Mouse (Mus musculus): ENCODE measurements around the gene Frmd4b.

DNA sequence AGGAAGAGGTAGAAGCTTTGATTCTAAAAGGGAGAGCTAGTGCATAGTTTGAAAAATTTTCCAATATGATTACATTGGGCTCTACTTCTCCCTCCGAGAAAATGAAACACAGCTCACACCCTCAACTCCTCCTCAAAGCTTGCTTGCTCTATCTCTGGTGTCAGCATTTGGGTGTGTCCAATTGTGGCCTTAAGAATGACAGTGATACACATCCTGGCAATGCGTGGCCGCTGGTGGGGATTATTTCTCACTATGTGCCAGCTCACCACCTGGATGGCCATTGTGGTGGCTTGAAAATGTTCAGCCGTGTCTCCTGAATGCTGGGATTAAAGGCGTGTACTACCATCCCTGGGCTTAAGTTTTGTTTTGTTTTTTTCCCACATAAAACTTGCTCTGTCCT, 209.9 kb downstream of the Frmd4b start:
- TF ChIP-seq POLR2A (IDR thresholded peaks at IDR 0.05; ENCODE audit: insufficient read depth, low read depth, low read length): no peak
- no peak for TF ChIP-seq CTCF (IDR thresholded peaks at IDR 0.05)
- TF ChIP-seq EP300 (IDR thresholded peaks at IDR 0.05; ENCODE audit: insufficient read depth, low read depth, low read length): no peak
